Mouse (Mus musculus) CH12.LX (cell line): Measurements from ENCODE around the gene Cerkl.

Experiments
- CHD2 ChIP-seq: IDR thresholded peaks from 2 replicates; pipeline ENCODE4 v1.6.1; 2011; ENCODE audit warnings: low read length, improper control_type of control experiment
- CTCF ChIP-seq, 2 experiments: IDR thresholded peaks in 1 of 2; conservative IDR thresholded peaks in 1 of 2; 2 replicates each; pipeline ENCODE4 v1.5.1; 2011 to 2012; ENCODE audit warnings: low read depth in 2 of 2, low read length in 2 of 2, improper control_type of control experiment in 1 of 2, inconsistent platforms in 1 of 2, mild to moderate bottlenecking in 1 of 2, moderate library complexity in 1 of 2
- EP300 ChIP-seq: IDR thresholded peaks from 2 replicates; pipeline ENCODE4 v1.6.1; 2011; ENCODE audit warnings: low read length, improper control_type of control experiment
- MAFK ChIP-seq: IDR thresholded peaks from 2 replicates; pipeline ENCODE4 v1.6.1; 2011; ENCODE audit warnings: low read length, improper control_type of control experiment; ENCODE audit not compliant: insufficient replicate concordance
- POLR2A ChIP-seq: IDR thresholded peaks from 2 replicates; pipeline ENCODE4 v1.6.1; 2011; ENCODE audit warnings: low read depth, mild to moderate bottlenecking, improper control_type of control experiment, low read length
- ZMIZ1 ChIP-seq: IDR thresholded peaks from 2 replicates; pipeline ENCODE4 v1.6.1; 2012; ENCODE audit warnings: low read depth, mild to moderate bottlenecking, inconsistent platforms, low read length, improper control_type of control experiment

DNA sequence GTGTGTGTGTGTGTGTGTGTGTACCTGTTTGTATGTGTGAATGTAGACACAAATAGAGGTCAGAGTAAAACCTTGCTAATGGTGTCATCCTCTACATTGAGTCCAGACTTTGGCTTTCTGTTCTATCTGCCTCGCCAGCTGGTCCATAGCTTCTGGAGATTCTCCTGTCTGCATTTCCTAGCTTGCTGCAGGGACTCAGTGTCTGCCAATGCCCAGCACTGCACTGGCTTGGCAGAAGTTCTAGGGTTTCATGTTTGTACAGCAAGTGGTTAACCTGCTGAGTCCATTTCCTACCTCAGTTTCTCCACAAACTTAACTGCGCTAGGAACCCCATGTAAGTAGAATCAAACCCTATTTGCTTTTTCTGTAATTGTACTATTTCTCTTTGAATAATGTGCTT is 25.9 kb upstream of the Cerkl start:
- TF ChIP-seq ZMIZ1 (no peak), MAFK (no peak), CTCF (conservative IDR thresholded peaks at IDR 0.05 in 1 of 2, IDR thresholded peaks at IDR 0.05 in 1 of 2; ENCODE audit: low read depth in 2 of 2, low read length in 2 of 2) (no peak), POLR2A (no peak), EP300 (no peak), CHD2 (no peak)
